Mouse (Mus musculus) mature B cell (primary cell): Measurements from ENCODE around the gene Lmo7.

Experiments
- in situ Hi-C: fragments of 300-500 bp; cut with MboI; formaldehyde crosslinking; loops from 2 replicates; pipeline ENCODE4 v1.14.3; 2019

Lmo7 gene

DNA sequence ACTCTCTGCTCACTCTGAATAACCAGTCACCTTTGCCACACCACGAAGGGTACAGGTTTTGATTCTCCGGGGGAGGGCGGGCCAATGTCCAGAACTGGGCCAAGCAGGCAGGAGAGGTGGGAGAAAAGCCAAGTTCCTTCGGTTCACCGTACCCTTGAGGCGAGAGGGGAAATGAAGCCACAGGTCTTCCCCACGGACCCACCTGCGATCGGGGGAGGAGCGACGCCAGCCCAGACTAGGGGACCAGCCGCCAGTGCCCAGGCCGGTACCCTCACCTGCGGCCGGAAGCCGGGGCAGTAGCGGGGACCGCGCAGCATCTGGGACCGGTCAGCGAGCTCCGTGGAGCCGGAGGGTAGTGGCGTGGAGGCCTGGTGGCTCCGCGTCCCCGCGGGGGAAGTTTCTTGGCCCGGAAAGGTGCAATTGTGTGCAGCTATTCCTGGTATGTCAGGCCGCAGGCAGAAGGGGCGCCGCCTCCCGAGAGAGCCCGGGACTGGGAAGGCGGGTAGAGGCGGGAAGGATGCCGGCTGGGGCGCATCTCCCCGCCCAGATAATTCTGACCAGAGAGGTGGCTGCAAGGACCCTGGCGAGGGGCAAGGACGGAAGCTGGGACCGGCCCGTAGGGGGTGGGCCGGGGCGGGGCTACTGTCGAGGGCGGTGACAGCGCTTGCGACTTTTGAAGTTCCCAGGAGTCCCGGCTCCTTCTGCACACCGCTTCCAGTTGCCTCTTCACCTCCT lies at the start of gene Lmo7, which contains the start of gene Gm9922:
Gene Lmo7 (plus strand): TSS at position 721 of the 735 bp plus-strand sequence.
Gene Gm9922 (minus strand): TSS at position 578 of the 735 bp plus-strand sequence.
- in situ Hi-C loops: no loop called here

DNA sequence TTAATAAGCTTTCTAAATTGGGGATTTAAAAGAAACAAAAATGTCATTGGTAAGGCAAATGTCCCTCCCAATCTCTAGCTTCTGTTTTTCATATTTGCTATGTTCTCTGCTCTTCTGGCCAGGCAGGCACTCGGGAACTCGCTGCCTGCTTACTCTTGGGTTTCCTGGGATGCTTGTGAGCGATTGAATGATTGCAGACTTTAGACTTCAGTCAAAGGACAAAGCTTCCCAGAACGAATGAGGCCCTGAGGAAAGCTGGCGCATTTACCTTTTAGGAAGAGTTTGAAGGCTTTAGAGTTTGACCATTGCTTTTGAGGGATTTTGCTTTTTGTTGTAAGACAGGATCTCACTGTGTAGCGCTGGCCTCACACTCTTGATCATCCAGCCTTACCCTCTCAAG lies 42.1 kb upstream of the Lmo7 start:
- in situ Hi-C loops: no loop called here

DNA sequence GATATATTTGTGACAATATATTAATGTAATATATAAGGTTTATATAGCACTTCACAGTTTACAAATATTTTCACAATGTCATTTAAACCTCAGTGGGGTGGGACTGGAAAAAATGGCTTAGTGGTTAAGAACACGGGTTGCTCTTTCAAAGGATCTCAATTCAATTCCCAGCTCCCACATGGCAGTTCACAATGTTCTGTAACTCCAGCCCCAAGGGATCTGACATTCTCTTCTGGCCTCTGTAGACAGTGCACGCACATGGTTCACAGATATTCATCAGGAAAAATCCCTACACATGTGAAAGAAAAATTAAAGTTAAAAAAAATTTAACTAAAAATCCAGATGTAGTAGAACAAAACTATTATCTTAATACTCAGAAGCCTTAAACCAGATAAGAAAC lies 41.4 kb upstream of the Lmo7 start:
- in situ Hi-C loops: no loop called here

DNA sequence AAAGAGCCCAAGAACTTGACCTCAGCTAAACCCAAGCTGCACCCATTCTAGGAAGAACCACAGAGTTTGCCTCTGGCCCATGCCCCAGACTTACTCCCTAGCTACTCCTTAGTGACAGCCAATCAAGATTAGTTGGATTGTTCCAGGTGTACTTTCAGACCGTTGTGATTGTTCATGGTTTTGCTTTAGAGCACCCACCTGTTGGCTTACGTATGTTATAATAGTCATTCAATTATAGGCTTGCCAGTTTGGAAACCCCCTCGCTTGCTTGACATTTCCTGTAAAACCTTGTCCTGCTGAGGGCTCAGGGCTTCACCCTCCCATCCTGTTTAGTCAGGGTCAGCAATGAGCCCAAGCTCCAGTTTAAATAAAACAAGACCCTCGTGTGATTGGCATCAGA lies 25.3 kb upstream of the Lmo7 start:
- in situ Hi-C loops: no loop called here

DNA sequence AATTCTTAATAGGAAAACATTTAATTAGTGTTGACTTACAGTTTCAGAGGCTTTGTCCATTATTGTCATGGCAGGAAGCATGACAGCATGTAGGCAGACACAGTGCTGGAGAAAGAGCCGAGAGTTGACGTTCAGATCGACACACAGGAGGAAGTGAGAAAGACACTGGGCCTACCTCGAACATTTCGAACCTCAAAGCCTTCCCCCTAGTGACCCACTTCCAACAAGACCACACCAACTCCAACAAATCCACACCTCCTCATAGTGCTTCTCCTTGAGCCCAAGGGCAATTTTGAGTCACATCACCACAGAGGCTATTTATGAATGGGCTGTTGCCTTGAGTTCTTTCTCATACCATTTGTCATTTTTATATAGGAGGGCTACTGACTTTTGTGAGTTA lies 22.7 kb upstream of the Lmo7 start:
- in situ Hi-C loops: no loop called here

DNA sequence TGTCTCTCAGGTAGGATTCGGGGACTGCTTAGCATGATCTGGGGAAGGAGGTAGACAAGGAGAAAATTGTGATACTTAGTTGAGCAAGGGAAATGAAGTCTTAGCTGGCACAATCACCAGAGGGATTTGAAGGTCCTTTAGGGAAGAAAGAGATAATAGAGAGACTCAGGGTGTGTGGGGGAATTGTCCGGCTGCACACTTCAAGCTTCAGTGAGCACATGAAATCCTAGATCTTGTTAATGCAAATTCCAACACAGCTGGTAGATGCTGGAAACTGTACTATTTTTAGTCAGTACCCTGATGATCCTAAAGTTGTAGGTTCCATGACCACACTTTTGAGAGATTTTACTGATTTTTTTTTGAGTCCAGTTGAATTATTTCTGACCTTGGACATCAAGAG lies 15.3 kb upstream of the Lmo7 start:
- in situ Hi-C loops: no loop called here

DNA sequence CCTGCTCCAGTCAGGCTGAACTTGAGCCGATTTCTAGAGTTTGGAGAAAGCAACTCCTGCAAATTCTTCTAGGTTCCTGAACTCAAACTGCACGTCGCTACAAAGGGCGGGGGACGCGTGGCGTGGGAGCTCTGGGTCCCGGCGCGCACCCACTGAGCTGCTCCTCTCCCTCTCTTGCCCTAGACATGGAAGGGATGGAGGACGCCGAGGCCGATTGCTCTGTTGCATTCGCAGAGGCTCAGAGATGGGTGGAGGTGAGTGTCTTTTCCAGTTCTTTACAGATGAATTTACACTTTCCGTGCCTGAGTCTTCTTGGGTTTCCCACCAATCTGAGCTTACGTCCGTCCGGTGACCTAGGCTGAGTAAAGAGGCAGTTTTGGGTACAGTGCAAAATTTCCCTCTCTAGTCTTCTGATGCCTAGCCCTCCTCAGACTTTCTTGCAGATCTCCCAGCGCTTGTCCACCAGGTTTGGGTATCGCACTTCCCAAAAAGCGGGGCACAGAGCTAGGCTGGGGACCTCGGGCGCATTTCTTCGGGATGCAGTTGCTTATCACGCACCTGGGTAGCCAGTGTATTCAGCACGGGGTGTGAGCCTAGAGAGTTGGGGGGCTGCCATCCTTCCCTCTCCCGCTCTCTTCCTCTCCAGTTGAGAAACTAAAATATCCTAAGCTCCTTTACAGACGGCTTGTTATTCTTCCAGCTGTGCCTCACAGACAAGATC lies 375 bp downstream of the Lmo7 start:
- in situ Hi-C loops: no loop called here

DNA sequence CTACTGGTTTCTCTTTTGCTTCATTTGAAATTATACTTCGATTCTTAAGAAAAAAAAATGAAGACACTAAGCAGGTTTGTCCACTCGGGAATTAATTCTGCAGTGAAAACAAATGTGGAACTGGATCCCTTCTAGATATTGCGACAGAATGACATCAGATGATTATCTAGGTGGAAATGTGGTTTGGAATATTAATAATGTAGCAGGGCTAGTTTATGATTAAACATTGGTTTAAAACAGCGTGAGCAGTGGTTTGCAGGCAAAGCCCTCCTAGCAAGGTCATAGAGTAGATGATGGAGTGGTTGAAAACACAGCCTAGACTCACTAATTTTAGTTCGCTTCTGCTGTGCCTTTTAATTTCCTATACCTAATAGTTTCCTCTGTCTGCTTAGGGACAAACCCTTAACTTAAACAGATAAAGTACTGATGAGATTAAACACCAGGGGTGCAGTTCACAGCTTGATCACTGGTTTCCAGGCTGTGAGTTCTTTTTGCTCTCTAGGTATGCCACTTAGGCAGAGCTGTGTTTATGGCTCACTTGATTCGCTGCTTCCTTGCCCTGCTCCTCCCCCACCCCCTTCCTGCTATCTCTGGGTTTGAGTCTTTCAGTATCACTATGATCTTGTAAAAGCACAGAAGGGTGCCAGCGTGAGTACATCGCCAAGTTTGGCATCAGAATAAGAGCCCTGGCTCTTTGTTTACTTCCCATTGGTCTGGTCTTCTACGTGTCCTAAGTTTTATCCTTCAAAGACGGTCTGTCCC lies 4.0 kb downstream of the Lmo7 start:
- in situ Hi-C loops: no loop called here

DNA sequence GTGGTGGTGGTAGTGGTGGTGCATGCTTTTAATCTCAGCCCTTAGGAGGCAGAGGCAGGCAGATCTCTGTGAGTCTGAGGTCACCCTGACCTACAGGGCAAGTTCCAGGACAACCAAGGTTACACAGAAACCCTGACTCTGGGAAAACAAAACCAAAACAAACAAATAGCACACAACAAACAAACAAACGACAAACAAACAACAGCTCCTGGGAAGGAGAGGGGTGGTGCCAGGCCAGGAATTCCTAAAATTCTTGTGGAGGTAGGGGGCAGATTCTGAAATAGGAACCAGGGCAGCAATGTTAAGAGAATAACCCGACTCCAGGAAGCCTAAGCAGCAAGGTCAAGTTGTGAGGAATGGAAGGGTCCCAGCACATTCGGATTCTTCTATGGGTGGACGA lies 7.7 kb downstream of the Lmo7 start:
- in situ Hi-C loops: no loop called here

DNA sequence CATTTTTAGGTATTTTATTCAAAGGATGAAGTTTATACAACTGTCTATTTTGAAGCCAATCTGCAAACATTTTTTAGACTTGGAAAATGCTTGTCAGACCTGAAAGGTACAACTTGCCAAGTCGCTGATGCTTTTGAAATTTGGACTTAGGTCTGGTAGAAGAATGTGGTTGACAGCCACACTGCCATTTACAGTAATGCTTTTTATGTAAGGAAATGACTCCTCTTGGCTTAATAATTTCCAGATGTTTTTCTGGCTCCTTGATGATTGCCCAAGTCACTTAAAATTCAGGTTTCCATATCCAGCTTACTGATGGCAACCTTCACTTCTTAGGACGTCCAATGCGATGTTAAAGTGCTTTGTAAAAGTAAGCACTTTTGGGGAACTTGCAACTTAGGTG lies 16.9 kb downstream of the Lmo7 start:
- in situ Hi-C loops: no loop called here

DNA sequence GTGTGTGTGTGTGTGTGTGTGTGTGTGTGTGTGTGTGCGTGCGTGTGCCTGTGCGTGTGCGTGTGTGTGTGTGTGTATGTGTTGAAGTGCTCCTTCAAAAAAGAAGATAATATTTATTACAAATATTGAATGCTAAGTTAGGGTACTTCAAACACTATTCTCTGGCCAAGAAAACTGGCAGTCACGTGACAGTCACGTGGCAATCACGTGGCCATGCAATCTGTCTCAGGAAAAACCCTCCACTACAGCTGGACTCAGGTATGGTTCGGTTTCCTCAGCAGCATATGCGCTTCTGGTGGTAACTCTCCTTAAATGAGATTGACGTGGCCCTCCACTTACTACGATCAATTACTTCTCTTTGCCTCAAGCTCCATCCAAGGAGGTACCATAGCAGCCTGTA lies 18.1 kb downstream of the Lmo7 start:
- in situ Hi-C loops: no loop called here

DNA sequence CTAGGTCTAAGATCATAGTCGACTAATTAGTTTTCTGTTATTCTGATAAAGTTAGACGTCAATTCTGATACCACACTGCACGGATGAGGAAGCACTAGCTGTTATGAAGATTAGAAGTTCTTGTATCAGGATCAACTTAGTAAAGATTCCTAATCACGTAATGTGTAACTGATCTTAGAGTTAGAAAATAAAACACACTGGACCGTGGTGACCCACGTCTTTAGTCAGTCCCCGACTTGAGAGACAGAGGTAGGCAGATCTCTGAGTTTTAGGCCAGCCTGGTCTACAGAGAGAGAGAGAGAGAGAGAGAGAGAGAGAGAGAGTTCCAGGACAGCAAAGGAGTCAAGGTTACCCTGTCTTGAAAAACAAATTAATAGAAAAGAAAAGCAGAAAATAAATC lies 18.7 kb downstream of the Lmo7 start:
- in situ Hi-C loops: no loop called here

DNA sequence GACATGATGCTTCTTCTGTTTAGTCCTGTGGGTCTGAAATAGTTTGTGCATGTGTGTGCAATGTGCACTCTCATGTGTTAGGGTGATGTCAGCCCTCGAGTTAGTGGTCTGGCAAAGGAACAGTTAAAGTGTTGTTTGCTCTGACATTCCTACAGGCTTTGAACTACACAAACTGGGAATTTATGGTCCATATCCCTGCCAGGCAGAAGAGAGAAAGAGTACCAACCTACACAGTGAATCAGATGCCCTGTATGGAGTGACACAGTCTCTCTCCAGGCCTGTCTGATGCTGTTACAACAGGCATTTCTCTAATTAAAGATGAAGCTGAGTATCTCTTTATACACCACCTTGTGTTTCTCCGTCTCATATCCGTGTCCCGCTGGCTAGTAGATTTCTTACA lies 21.2 kb downstream of the Lmo7 start:
- in situ Hi-C loops: no loop called here

DNA sequence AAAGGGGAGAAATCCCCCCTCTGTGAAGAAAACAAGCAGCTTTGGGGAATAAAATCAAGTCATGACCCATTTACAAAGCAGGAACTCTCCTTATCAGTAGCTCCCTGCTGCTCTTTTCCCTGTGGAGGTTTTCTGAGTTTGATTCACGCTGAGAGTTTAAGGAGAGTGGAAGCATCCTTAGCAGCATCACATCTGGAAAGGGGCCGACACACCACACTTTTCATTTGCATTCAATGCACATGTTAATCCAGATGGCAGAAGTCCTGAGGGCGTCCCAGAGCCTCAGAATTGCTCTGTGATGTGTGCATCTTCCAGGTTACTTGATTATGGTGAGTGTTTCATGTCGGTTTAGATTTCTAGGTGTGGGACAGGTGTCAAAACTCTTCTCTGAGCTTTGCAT lies 25.7 kb downstream of the Lmo7 start:
- in situ Hi-C loops: no loop called here

DNA sequence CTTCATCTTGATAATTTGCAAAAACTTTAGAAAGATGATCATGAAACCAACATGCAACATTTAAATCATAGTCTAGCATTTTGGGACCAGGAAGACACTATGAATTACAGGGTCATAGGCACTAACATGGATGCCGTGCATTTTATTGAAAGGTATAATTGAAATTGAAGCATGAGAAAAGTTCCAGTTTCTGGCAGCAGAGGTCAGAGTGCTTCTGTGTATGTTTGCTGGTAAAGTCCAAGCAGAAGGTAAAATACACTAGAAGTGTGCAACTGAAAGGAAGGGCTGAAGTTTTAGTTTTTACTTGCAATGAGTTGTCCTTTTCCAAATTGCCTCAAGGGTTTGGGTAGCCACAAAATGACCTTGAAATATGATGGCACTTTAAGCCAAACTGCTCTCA lies 32.5 kb downstream of the Lmo7 start:
- in situ Hi-C loops: no loop called here

DNA sequence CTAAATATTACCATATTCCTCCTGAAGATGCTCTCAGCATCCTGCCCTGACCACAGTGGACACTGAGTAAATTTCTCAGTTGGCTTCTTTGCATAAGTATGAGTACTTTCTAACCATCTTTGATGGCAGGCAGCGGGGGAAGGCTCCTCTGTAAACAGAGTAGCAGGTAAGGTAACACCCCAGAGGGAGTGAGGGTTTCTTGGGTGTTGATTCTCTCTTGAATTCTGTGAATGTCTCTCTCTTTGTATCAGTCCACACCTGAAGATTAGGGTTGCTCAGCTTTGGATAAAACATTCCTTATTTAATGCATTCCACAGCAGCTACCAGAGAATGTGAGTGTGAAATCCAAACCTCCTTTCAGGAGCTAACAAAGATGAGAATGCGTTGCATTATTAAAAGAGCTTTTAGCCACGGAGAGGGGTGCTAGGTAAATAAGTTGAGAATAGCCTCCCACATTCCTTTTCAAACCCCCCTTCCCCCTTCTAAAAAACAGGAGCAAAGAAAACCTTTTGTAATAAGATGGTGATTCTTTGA lies 34.1 kb downstream of the Lmo7 start:
- in situ Hi-C loops: no loop called here

DNA sequence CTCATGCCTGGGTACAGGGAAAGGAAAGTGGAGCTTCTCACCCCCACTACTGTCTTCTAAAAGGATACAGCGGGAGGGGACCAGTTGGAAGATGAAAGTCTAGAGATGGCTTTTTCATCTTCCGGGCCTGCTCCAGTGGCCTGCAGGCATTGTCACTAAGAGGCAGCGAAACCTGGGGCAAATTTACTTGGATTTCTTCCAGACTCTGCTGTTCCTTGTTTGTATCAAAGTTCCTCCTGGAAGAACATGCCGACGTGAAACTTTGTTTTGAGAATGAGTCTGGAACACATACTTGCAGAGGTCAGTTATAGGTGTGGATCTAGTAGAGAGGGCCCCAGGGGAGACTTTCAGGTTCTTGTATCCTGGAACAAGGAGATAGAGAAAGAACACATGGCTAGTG lies 41.6 kb downstream of the Lmo7 start:
- in situ Hi-C loops: no loop called here

DNA sequence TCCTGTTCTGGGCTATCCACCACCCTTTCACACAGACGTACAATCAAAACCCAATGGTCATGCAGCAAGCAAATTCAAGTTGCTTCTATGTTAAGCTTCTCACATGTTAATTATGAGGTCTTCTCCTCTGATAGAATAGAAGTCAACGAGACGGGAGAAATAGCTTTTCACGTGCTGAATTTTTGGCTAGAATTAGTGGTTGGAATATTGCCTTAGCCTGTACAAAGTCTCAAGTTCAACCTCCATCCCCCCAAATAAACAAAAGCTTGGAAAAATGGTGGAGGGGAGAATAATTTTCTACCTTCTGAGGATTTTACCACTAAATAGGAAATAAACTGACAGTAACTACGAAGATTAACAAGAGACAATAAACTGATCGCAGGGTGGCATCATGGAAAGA lies 42.0 kb downstream of the Lmo7 start:
- in situ Hi-C loops: no loop called here

DNA sequence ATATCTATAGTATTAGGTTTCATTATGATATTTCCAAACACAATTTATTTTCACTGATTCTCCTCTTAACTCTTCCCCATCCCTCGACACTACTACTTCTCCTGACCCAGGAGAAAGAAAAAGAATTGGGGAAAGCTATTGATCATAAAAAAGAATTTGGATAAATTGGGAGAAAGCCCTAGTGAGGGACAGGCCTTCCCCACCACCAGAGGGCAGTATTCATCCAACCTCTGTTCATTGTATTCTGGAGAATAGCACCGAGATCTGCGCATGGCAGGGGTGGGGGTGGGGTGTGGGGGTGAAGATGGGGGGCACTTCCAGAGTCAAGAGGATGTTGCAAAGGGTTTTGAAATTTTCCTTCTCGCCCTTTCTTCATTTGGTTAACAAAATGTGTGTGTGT lies 44.9 kb downstream of the Lmo7 start:
- in situ Hi-C loops: no loop called here

DNA sequence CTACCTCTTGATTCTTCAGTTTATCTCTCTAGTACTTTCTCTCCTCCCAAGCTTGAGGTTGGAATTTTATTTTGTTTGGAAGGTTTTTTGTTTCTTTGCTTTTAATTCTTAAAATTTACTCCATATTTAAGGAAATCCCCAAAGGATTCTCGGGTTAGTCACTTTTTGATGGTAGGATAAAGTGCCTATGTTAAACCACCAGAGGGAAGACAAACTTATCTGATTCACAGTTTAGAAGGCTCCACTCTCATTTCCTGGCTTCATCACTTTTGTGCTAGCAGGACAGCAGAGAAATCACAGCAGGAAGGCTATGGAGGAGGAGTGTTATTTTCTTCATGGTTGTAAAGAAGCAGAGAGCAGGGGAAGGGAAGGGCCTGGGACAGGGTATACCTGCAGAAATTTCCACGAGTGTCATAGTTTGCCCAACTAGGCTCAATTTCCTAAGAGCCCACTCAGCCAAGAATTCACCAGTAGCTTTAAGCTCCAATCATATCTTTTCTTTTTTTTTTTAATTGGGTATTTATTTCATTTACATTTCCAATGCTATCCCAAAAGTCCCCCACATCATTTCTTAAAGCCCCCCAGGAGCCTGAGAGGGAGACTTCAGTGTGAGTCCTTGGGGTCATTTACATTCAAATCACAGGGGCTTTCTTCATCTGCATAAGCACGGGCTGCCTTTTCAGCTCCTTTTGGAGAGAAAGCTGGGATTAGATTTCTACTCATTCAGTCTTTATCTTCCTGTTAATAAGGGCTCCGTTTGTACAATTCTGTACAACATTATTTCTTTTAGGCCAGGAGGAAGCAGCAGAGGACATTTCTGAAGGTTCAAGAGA lies 46.8 kb downstream of the Lmo7 start:
- in situ Hi-C loops: no loop called here

DNA sequence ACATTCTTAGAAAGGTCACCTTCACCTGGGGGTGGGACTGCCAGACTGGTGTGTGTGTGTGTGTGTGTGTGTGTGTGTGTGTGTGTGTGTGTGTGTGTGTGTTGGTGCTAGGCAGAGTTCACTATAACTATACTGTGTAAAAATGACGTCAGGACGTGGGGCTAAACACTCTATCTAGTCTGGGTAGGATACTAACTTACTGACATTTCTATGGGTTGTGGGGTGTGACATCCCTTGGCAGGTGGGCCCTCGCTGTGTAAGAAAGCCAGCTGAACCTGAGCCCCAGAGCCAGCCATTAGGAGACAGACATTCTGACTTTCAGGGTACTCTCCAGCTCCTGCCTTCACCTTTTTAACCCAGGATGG lies 47.4 kb downstream of the Lmo7 start:
- in situ Hi-C loops: no loop called here

DNA sequence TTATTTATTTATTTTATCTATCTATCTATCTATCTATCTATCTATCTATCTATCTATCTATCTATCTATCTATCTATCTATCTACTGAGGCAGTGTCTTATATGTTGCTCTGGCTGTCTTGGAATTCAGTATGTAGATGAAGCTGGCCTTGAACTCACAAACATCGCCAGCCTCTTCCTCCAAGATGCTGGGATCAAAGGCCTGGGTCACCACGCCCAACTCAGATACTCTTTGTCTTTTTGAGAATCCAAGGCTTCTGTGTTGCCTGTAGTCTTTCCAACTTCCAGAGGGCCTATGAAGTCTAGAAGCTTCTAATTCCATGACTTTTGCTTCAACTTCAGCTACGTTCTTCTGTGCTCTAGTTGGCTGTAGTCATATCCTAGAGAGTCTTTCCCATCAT lies 48.7 kb downstream of the Lmo7 start:
- in situ Hi-C loops: no loop called here
